In genomic region chr11:75530325-75530724, GRCm38 (mm10) we compare ENCODE assay signal across 8 mouse cellular contexts. TPM values are rescaled to one million over a fixed set of nuclear protein-coding genes. Genes with fewer than 3 reads are reported as not detected.
DNase-seq lines count a peak whose midpoint lies in the region; ATAC-seq lines count a peak whose summit lies in the region.

No protein-coding gene starts in this region.

- H3K36me3 ChIP-seq in intestine, embryonic 15.5 days = no peaks in the 10 kb centered on the region
- H3K36me3 ChIP-seq in midbrain, embryonic 10.5 days = no peaks in the 10 kb centered on the region

- intact Hi-C loops in gastrocnemius, postnatal 36 days (cut with DNase I) = loop anchor here (1.0 kb wide), 1 partner anchor 43 kb away; no protein-coding TSS in a partner anchor
- intact Hi-C loops in left cerebral cortex, postnatal 36 days (cut with DNase I) = loop anchor here (1.0 kb wide), 1 partner anchor 43 kb away; no protein-coding TSS in a partner anchor

- ATAC-seq in intestine, embryonic 15.5 days = peak; percentile 57

- H3K4me2 ChIP-seq in intestine, embryonic 15.5 days (replicated peaks) = peak overlapping the region; percentile 99

- no peaks in the 10 kb centered on the region for H3K9me3 ChIP-seq in intestine, embryonic 15.5 days
- H3K9me3 ChIP-seq in midbrain, embryonic 10.5 days (replicated peaks) = no peaks in the 10 kb centered on the region

- peak; percentile 95 for DNase-seq in adrenal gland, adult 2 months
- peak; percentile 83 for DNase-seq in embryo, embryonic 11.5 days (ENCODE audit: low read depth, low spot score)
- DNase-seq in gastrocnemius, postnatal 36 days = peak; percentile 97 to 98
- peak; percentile 92 to 95 for DNase-seq in left cerebral cortex, postnatal 36 days (ENCODE audit: low spot score in 2 of 2)
- DNase-seq in midbrain, embryonic 10.5 days (ENCODE audit: low spot score) = peak; percentile 96
- DNase-seq in right cerebral cortex, postnatal 36 days (ENCODE audit: low spot score in 2 of 2) = peak; percentile 90
- peak; percentile 89 to 99 for DNase-seq in urinary bladder, postnatal 4 days (ENCODE audit: low spot score in 2 of 2)

- no peak overlapping the region; the same call in 1 of the 2 replicates for H3K27ac ChIP-seq in intestine, embryonic 15.5 days
- H3K27ac ChIP-seq in midbrain, embryonic 10.5 days (replicated peaks) = peak overlapping the region; percentile 94

- H3K9ac ChIP-seq in intestine, embryonic 15.5 days = peak overlapping the region; percentile 71

- H3K4me3 ChIP-seq in intestine, embryonic 15.5 days (replicated peaks) = peak overlapping the region; percentile 65
- H3K4me3 ChIP-seq in midbrain, embryonic 10.5 days = peak overlapping the region; percentile 87

- no peaks in the 10 kb centered on the region for H3K27me3 ChIP-seq in intestine, embryonic 15.5 days (replicated peaks)
- peaks cover 12% of the 10 kb centered on the region for H3K27me3 ChIP-seq in midbrain, embryonic 10.5 days (ENCODE audit: low read depth, poor library complexity, severe bottlenecking)

- peaks cover 11% of the 10 kb centered on the region for H3K4me1 ChIP-seq in intestine, embryonic 15.5 days (replicated peaks)
- H3K4me1 ChIP-seq in midbrain, embryonic 10.5 days = peaks cover 36% of the 10 kb centered on the region

- WGBS in intestine, embryonic 15.5 days = 0% methylated on average over 10 of the region's 10 CpGs
- 0% methylated on average over 10 of the region's 10 CpGs for whole genome bisulfite sequencing in midbrain, embryonic 10.5 days

RNA-seq across cellular contexts. Expression of gene Slc43a2, which starts 1.2 kb away (rescaled TPM):
- total RNA-seq in adrenal gland, adult 2 months (2021) = 10 to 100 TPM; 21.2 to 38.3 TPM
- 28.2 and 28.7 TPM in 2 replicates for polyA plus RNA-seq in adrenal gland, adult 2 months (2012; rRNA removed)
- total RNA-seq in gastrocnemius, postnatal 36 days (2021) = 10 to 100 TPM; 17.6 to 26.9 TPM
- polyA plus RNA-seq in intestine, embryonic 15.5 days (2015; fragmentation: Nextera tagmentation; extraction: Ambion mirVana) = 11.7 and 12.9 TPM in 2 replicates
- total RNA-seq in left cerebral cortex, postnatal 36 days (2021) = 10 to 100 TPM; 51.1 to 63.1 TPM
- polyA plus RNA-seq in midbrain, embryonic 10.5 days (2016; fragmentation: Nextera tagmentation; extraction: Ambion mirVana) = 6.5 and 8.2 TPM in 2 replicates

RNA-seq across cellular contexts. Expression of gene Scarf1, which starts 17.0 kb away (rescaled TPM):
- total RNA-seq in adrenal gland, adult 2 months (2021) = 1 to 10 TPM; 7.5 to 7.8 TPM
- 27.4 and 33.5 TPM in 2 replicates for polyA plus RNA-seq in adrenal gland, adult 2 months (2012; rRNA removed)
- total RNA-seq in gastrocnemius, postnatal 36 days (2021) = 1 to 10 TPM; 2.8 to 3.1 TPM
- polyA plus RNA-seq in intestine, embryonic 15.5 days (2015; fragmentation: Nextera tagmentation; extraction: Ambion mirVana) = 5.7 TPM in 2 replicates
- 1 to 10 TPM; 1.2 to 1.8 TPM for total RNA-seq in left cerebral cortex, postnatal 36 days (2021)
- 4.7 and 4.8 TPM in 2 replicates for polyA plus RNA-seq in midbrain, embryonic 10.5 days (2016; fragmentation: Nextera tagmentation; extraction: Ambion mirVana)

RNA-seq across cellular contexts. Expression of gene Rilp, which starts 20.4 kb away (rescaled TPM):
- 10 to 100 TPM; 12.1 to 13.2 TPM for total RNA-seq in adrenal gland, adult 2 months (2021)
- 8.8 and 10.0 TPM in 2 replicates for polyA plus RNA-seq in adrenal gland, adult 2 months (2012; rRNA removed)
- total RNA-seq in gastrocnemius, postnatal 36 days (2021) = 10 to 100 TPM; 39.1 to 40.1 TPM
- 1.6 and 2.3 TPM in 2 replicates for polyA plus RNA-seq in intestine, embryonic 15.5 days (2015; fragmentation: Nextera tagmentation; extraction: Ambion mirVana)
- 1 to 10 TPM; 1.9 to 2.3 TPM for total RNA-seq in left cerebral cortex, postnatal 36 days (2021)
- polyA plus RNA-seq in midbrain, embryonic 10.5 days (2016; fragmentation: Nextera tagmentation; extraction: Ambion mirVana) = 0.35 and 0.44 TPM in 2 replicates

RNA-seq across cellular contexts. Expression of gene Prpf8, which starts 43.7 kb away (rescaled TPM):
- 100 to 1,000 TPM; 132 to 162 TPM for total RNA-seq in adrenal gland, adult 2 months (2021)
- polyA plus RNA-seq in adrenal gland, adult 2 months (2012; rRNA removed) = 43.2 and 58.6 TPM in 2 replicates
- total RNA-seq in gastrocnemius, postnatal 36 days (2021) = 10 to 100 TPM; 56.1 to 64.1 TPM
- 47.5 and 48.2 TPM in 2 replicates for polyA plus RNA-seq in intestine, embryonic 15.5 days (2015; fragmentation: Nextera tagmentation; extraction: Ambion mirVana)
- 100 to 1,000 TPM; 127 to 138 TPM for total RNA-seq in left cerebral cortex, postnatal 36 days (2021)
- polyA plus RNA-seq in midbrain, embryonic 10.5 days (2016; fragmentation: Nextera tagmentation; extraction: Ambion mirVana) = 67.3 and 72.2 TPM in 2 replicates

RNA-seq across cellular contexts. Expression of gene Pitpna, which starts 57.6 kb away (rescaled TPM):
- 100 to 1,000 TPM; 185 to 186 TPM for total RNA-seq in adrenal gland, adult 2 months (2021)
- 42.6 and 97.6 TPM in 2 replicates for polyA plus RNA-seq in adrenal gland, adult 2 months (2012; rRNA removed)
- 100 to 1,000 TPM; 186 to 223 TPM for total RNA-seq in gastrocnemius, postnatal 36 days (2021)
- 92.3 and 102 TPM in 2 replicates for polyA plus RNA-seq in intestine, embryonic 15.5 days (2015; fragmentation: Nextera tagmentation; extraction: Ambion mirVana)
- total RNA-seq in left cerebral cortex, postnatal 36 days (2021) = 100 to 1,000 TPM; 315 to 349 TPM
- polyA plus RNA-seq in midbrain, embryonic 10.5 days (2016; fragmentation: Nextera tagmentation; extraction: Ambion mirVana) = 63.4 and 65.5 TPM in 2 replicates
